Mouse (Mus musculus): ENCODE data around the gene Prok1.

The Prok1 gene

GRCm38 (mm10) chr3:107239607-107240006, at the start of gene Prok1:
Gene Prok1, minus strand, starts transcription at chr3:107239707.
- DNase-seq (ENCODE audit: low spot score): no peak

GRCm38 (mm10) chr3:107287346-107287745, 47.8 kb upstream of the Prok1 start:
- no peak for DNase-seq (ENCODE audit: low spot score)

GRCm38 (mm10) chr3:107286123-107286522, 46.6 kb upstream of the Prok1 start:
- no peak for DNase-seq (ENCODE audit: low spot score)

GRCm38 (mm10) chr3:107278479-107279269, 39.2 kb upstream of the Prok1 start, which contains the start of gene Lamtor5:
Gene Lamtor5, plus strand, starts transcription at chr3:107278858.
- DNase-seq (ENCODE audit: low spot score): peak; percentile 89

- no peak for DNase-seq (ENCODE audit: low spot score)
Observed at GRCm38 (mm10) chr3:107276626-107277025, 37.1 kb upstream of the Prok1 start.

- DNase-seq (ENCODE audit: low spot score): no peak
Observed at GRCm38 (mm10) chr3:107275996-107276395, 36.5 kb upstream of the Prok1 start.

- no peak for DNase-seq (ENCODE audit: low spot score)
Observed at GRCm38 (mm10) chr3:107275351-107275750, 35.8 kb upstream of the Prok1 start.

GRCm38 (mm10) chr3:107273820-107274219, 34.3 kb upstream of the Prok1 start:
- DNase-seq (ENCODE audit: low spot score): peak; percentile 51

GRCm38 (mm10) chr3:107272433-107272832, 32.9 kb upstream of the Prok1 start:
- no peak for DNase-seq (ENCODE audit: low spot score)

GRCm38 (mm10) chr3:107266814-107267345, 27.4 kb upstream of the Prok1 start:
- DNase-seq (ENCODE audit: low spot score): no peak

GRCm38 (mm10) chr3:107261851-107262165, 22.3 kb upstream of the Prok1 start:
- DNase-seq (ENCODE audit: low spot score): no peak

- peak; percentile 10 for DNase-seq (ENCODE audit: low spot score)
Observed at GRCm38 (mm10) chr3:107260956-107261850, 21.7 kb upstream of the Prok1 start.

- no peak for DNase-seq (ENCODE audit: low spot score)
Observed at GRCm38 (mm10) chr3:107257924-107258323, 18.4 kb upstream of the Prok1 start.

GRCm38 (mm10) chr3:107256724-107257123, 17.2 kb upstream of the Prok1 start:
- DNase-seq (ENCODE audit: low spot score): no peak

- DNase-seq (ENCODE audit: low spot score): no peak
Observed at GRCm38 (mm10) chr3:107255992-107256391, 16.5 kb upstream of the Prok1 start.

- DNase-seq (ENCODE audit: low spot score): no peak
Observed at GRCm38 (mm10) chr3:107253925-107254324, 14.4 kb upstream of the Prok1 start.

- DNase-seq (ENCODE audit: low spot score): no peak
Observed at GRCm38 (mm10) chr3:107252035-107252434, 12.5 kb upstream of the Prok1 start.

- DNase-seq (ENCODE audit: low spot score): no peak
Observed at GRCm38 (mm10) chr3:107250320-107250719, 10.8 kb upstream of the Prok1 start.

GRCm38 (mm10) chr3:107249042-107249441, 9.5 kb upstream of the Prok1 start:
- DNase-seq (ENCODE audit: low spot score): no peak

GRCm38 (mm10) chr3:107246876-107247275, 7.4 kb upstream of the Prok1 start:
- no peak for DNase-seq (ENCODE audit: low spot score)

- DNase-seq (ENCODE audit: low spot score): no peak
Observed at GRCm38 (mm10) chr3:107241389-107242094, 2.0 kb upstream of the Prok1 start.

- no peak for DNase-seq (ENCODE audit: low spot score)
Observed at GRCm38 (mm10) chr3:107238471-107238980, 981 bp downstream of the Prok1 start.

Data from urinary bladder, postnatal 14 days (tissue).